Mouse (Mus musculus): ENCODE measurements around the gene Supt3.

Supt3 gene

GRCm38 (mm10) chr17:45058566-45059363, 281.8 kb downstream of the Supt3 start:
- DNase-seq = no peak

- no peak for DNase-seq
These were observed 286.8 kb downstream of the Supt3 start for GRCm38 (mm10) chr17:45063776-45064175.

- DNase-seq = no peak
These were observed 288.5 kb downstream of the Supt3 start for GRCm38 (mm10) chr17:45065465-45065864.

GRCm38 (mm10) chr17:45067441-45067840, 290.5 kb downstream of the Supt3 start:
- no peak for DNase-seq

GRCm38 (mm10) chr17:45068321-45068720, 291.4 kb downstream of the Supt3 start:
- no peak for DNase-seq

GRCm38 (mm10) chr17:45072495-45073347, 295.8 kb downstream of the Supt3 start:
- no peak for DNase-seq

- DNase-seq = no peak
These were observed 296.3 kb downstream of the Supt3 start for GRCm38 (mm10) chr17:45073348-45073634.

- DNase-seq = no peak
These were observed 296.8 kb downstream of the Supt3 start for GRCm38 (mm10) chr17:45073779-45074178.

- no peak for DNase-seq
These were observed 300.0 kb downstream of the Supt3 start for GRCm38 (mm10) chr17:45076951-45077350.

GRCm38 (mm10) chr17:45077921-45078640, 301.1 kb downstream of the Supt3 start:
- no peak for DNase-seq

- no peak for DNase-seq
These were observed 304.6 kb downstream of the Supt3 start for GRCm38 (mm10) chr17:45081521-45081920.

- no peak for DNase-seq
These were observed 305.1 kb downstream of the Supt3 start for GRCm38 (mm10) chr17:45081955-45082475.

- no peak for DNase-seq
These were observed 309.4 kb downstream of the Supt3 start for GRCm38 (mm10) chr17:45086361-45086760.

GRCm38 (mm10) chr17:45087022-45087421, 310.1 kb downstream of the Supt3 start:
- no peak for DNase-seq

- DNase-seq = no peak
These were observed 324.1 kb downstream of the Supt3 start for GRCm38 (mm10) chr17:45101064-45101463.

- no peak for DNase-seq
These were observed 338.4 kb downstream of the Supt3 start for GRCm38 (mm10) chr17:45115386-45115785.

- DNase-seq = no peak
These were observed 341.9 kb downstream of the Supt3 start for GRCm38 (mm10) chr17:45118565-45119471.

- DNase-seq = peak; percentile 30 to 54
These were observed 342.8 kb downstream of the Supt3 start for GRCm38 (mm10) chr17:45119609-45120201.

- no peak for DNase-seq
These were observed 346.9 kb downstream of the Supt3 start for GRCm38 (mm10) chr17:45123856-45124255.

- DNase-seq = no peak
These were observed 351.7 kb downstream of the Supt3 start for GRCm38 (mm10) chr17:45128611-45129010.
